Mouse (Mus musculus): ENCODE measurements at regions not wholly inside any gene's neighbourhood (a gene's known extent, or its start where the extent isn't known, plus 50 kb on each side); places are given as distances from the start of the nearest gene placed in this dataset.

DNA sequence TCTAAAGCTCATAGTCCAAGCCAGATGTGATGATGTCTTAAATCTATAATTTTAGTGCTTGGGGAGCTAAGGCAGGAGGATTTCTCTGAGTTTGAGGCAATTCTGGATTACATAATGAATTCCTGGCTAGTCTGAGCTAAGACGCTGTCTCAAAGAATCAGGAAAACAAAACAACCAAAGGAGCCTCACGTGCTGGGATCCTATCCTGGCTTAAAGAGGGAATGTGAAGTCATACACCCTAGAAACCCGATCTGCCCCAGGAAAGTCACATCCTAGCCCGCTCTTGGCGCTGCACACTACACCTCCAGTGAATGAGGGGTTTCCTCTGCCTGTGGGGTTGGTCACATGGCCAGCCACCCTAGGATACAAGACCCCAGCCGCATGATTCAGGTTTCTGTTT is 211.2 kb downstream of the Glrx3 start:
- TF ChIP-seq CTCF (IDR thresholded peaks at IDR 0.05; ENCODE audit: borderline replicate concordance, extremely low read depth, insufficient read depth, insufficient read length): no peak
- TF ChIP-seq POLR2A (IDR thresholded peaks at IDR 0.05; ENCODE audit: borderline replicate concordance, extremely low read depth, insufficient read depth, insufficient read length, poor library complexity, severe bottlenecking): no peak

All from brain, embryonic 14.5 days (tissue).